Mouse (Mus musculus) hindbrain, embryonic 10.5 days (tissue): ENCODE measurements around the gene Dmrtc2. TPM values are rescaled to one million over a fixed set of nuclear protein-coding genes. Genes with fewer than 3 reads are reported as not detected.

ENCODE experiments used
- DNase-seq: peaks from one replicate; pipeline ENCODE4 v3.0.0-alpha.2; 2017; ENCODE audit warnings: low spot score
- H3K27ac ChIP-seq: fragments of 300-500 bp; sonication (generic); 2 replicates; pipeline ENCODE4 v1.5.1; 2016; ENCODE audit warnings: mild to moderate bottlenecking, moderate library complexity
- H3K27me3 ChIP-seq: fragments of 300-500 bp; sonication (generic); 2 replicates; pipeline ENCODE4 v1.6.1; 2016; ENCODE audit warnings: mild to moderate bottlenecking; ENCODE audit not compliant: poor library complexity, insufficient read depth, severe bottlenecking
- H3K36me3 ChIP-seq: fragments of 300-500 bp; sonication (generic); 2 replicates; pipeline ENCODE4 v1.6.1; 2016; ENCODE audit warnings: mild to moderate bottlenecking, moderate library complexity
- H3K4me1 ChIP-seq: fragments of 300-500 bp; sonication (generic); replicated peaks from 2 replicates; pipeline ENCODE4 v1.6.1; 2016; ENCODE audit warnings: mild to moderate bottlenecking
- H3K4me3 ChIP-seq: fragments of 300-500 bp; sonication (generic); 2 replicates; pipeline ENCODE4 v1.5.1; 2016; ENCODE audit warnings: mild to moderate bottlenecking, moderate library complexity
- H3K9me3 ChIP-seq: fragments of 300-500 bp; sonication (generic); 2 replicates; pipeline ENCODE4 v1.6.1; 2016; ENCODE audit warnings: mild to moderate bottlenecking, moderate library complexity
- WGBS: fragments of 180-500 bp; shearing (Covaris S2); methylation state at CpG from one replicate; pipeline ENCODE4 v1.1.7; 2016; 5-methylcytosine and 5-hydroxymethylcytosine counted together
- polyA plus RNA-seq: library from polyadenylated mRNA; unstranded; fragments of >200 nt; fragmentation: Nextera tagmentation; extraction: Ambion mirVana; gene quantifications from 2 replicates; pipeline ENCODE4 v1.2.1, GENCODE M21; 2016

The Dmrtc2 gene
- polyA plus RNA-seq, 1 experiment from 2014 or later = not detected

DNA sequence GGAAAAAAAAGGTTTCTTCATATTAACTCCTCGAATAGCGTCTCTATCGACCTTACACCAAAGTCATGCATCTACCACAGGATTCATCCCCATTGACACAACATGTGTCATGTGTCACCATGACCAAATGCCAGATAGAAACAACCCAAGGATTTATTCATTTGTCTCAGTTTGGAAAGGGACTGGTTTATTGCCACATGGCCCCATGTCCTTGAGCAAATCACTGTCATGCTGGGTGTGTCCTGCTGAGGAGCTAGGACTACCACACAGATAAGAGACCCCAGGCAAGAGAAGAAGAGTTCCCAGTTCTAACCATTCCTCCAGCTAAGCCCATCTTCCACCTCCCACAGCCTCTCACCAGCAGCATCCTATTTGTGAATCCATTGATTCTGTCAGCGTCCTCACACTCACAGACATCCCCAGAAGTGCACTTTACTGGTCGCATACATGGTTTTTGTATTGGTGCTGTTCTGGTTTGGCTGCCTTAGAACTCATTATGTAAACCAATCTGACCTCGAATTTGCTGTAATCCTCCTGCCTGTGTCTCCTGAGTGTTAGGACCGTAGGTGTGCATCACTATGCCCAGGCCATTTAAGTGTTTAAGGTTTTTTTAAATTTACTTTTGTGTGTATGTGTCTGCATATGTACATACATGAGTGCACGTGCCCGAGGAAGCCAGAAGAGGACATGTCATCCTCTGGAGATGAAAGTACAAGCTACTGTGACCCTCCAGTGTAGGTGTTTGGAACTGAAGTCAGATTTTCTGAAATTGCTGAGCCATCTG is 12.8 kb downstream of the Dmrtc2 start:
- no peak for DNase-seq
- Histone ChIP-seq H3K27me3 (no peaks in the 10 kb centered on the region), H3K4me1 (peaks cover 38% of the 10 kb centered on the region), H3K4me3 (no peak overlapping the region), H3K9me3 (no peaks in the 10 kb centered on the region), H3K27ac (no peak overlapping the region), H3K36me3 (peaks cover 24% of the 10 kb centered on the region)
- WGBS = 89% methylated on average over 9 of the region's 9 CpGs

GRCm38 (mm10) chr7:24883896-24884692 is 14.2 kb downstream of the Dmrtc2 start, which contains the start of gene Rps19:
Rps19 (plus strand) TSS chr7:24884371.
- H3K4me3 ChIP-seq = peak within 1 kb of the TSS; percentile 98
- DNase-seq = peak; percentile 98
- H3K27ac ChIP-seq = peak within 1 kb of the TSS; percentile 99
- H3K27me3 ChIP-seq = no peaks in the 10 kb centered on the region
- under 1% methylated on average over 57 of the region's 57 CpGs for WGBS
- H3K9me3 ChIP-seq = no peaks in the 10 kb centered on the region
- H3K4me1 ChIP-seq = peaks cover 42% of the 10 kb centered on the region
- H3K36me3 ChIP-seq = peaks cover 38% of the 10 kb centered on the region

- Histone ChIP-seq H3K27ac (peak overlapping the region; percentile 99), H3K4me3 (peak overlapping the region; percentile 98)
- under 1% methylated on average over 47 of the region's 47 CpGs for WGBS
These were observed 14.9 kb downstream of the Dmrtc2 start for GRCm38 (mm10) chr7:24884693-24885291.

DNA sequence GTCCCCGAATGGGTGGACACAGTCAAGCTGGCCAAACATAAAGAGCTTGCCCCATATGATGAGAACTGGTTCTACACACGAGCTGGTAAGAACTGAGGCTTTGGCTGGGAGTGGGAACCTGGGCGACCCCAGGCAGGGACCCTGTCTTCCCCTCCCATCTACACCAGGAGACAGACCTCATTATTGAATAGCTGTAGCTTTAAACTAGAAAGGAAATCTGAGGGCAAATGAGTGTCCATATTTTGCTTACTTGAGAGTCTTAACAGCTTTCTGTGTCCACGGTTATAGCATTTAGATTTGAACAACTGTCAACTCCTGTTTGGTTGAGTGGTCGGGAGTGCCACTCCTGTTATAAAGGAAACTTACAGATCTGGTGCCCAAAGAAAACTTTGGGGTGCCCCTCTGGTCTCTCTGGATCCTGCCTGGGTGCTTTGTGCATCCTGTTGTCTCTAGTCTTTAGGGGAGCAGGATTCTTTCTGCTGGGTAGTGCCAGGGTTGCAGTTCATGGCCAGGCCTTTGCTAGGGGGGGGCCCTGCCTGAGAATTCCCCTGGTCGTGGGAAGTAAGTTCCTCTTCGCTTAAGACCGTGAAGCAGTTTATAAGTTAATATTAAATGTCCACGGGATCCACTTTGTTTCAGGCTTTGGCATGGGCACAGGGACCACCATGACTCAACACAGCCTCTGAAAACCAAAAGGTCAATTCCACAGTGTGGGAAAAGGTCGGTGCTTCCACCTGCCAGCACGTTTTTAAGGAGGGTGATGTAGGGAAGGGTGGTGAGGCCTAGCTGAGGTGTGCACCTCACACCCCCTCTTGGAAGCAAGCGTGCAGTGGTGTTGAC is 15.8 kb downstream of the Dmrtc2 start:
- Histone ChIP-seq H3K27ac (peak overlapping the region; percentile 99), H3K9me3 (no peaks in the 10 kb centered on the region), H3K4me1 (peaks cover 30% of the 10 kb centered on the region), H3K36me3 (peaks cover 54% of the 10 kb centered on the region), H3K27me3 (no peaks in the 10 kb centered on the region), H3K4me3 (peak overlapping the region; percentile 98)
- DNase-seq = no peak
- 51% methylated on average over 12 of the region's 12 CpGs for WGBS

More at GRCm38 (mm10) chr7:24884693-24885291, 14.9 kb downstream of the Dmrtc2 start:
- Histone ChIP-seq H3K36me3 (peaks cover 45% of the 10 kb centered on the region), H3K27me3 (no peaks in the 10 kb centered on the region), H3K4me1 (peaks cover 36% of the 10 kb centered on the region), H3K9me3 (no peaks in the 10 kb centered on the region)
- no peak for DNase-seq

GRCm38 (mm10) chr7:24886308-24886633 is 16.4 kb downstream of the Dmrtc2 start:
- Histone ChIP-seq H3K4me3 (peak overlapping the region; percentile 98), H3K9me3 (no peaks in the 10 kb centered on the region), H3K27ac (peak overlapping the region; percentile 99), H3K4me1 (peaks cover 28% of the 10 kb centered on the region), H3K36me3 (peaks cover 60% of the 10 kb centered on the region), H3K27me3 (no peaks in the 10 kb centered on the region)
- DNase-seq = no peak
- WGBS = 75% methylated on average over 4 of the region's 4 CpGs

- Histone ChIP-seq H3K36me3 (peaks cover 61% of the 10 kb centered on the region), H3K27me3 (no peaks in the 10 kb centered on the region), H3K9me3 (no peaks in the 10 kb centered on the region), H3K27ac (0 out of 2 replicates have a peak overlapping the region, but pooled peaks have one; percentile 5), H3K4me1 (peaks cover 28% of the 10 kb centered on the region), H3K4me3 (peak overlapping the region; percentile 98)
- WGBS = 92% methylated on average over 4 of the region's 4 CpGs
- DNase-seq = no peak
These were observed 17.2 kb downstream of the Dmrtc2 start for GRCm38 (mm10) chr7:24887096-24887495.

DNA sequence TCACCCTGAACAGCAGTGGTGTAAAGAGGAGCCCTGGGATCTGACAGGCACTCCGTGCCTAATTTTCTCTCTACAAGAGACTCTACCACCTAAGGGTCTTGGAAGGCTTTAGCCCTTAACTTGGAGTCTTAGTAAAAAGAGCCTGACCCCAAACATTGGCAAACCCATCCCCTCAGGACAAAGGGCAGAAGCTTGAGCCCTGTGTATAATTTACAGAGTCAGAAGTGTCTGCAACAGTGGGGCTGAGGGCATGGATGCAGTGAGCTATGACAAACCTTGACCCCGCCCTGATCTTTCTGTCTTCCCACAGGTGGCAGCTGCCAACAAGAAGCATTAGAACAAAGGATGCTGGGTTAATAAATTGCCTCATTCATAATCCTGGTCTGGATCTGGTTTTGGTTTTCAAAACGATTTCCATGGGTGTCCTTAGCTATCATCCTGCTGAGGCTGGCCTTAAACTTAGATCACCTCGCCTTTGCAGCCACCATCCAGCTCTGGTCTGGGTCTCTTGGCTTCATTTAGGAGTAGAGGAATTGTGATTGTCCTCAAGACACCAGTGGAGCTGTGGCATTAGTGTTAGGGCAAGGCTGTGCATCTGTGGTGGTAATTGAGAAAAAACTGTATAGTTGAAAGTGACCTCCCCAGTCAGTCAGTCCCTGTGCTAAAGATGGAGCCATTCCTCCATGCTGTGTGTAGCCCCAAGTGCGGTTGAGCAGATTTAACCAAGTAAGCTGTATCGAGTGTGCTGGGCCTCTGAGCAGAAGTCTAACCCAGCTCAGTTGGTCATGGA is 19.8 kb downstream of the Dmrtc2 start:
- 86% methylated on average over 6 of the region's 6 CpGs for WGBS
- Histone ChIP-seq H3K36me3 (peaks cover 68% of the 10 kb centered on the region), H3K4me3 (no peak overlapping the region), H3K9me3 (no peaks in the 10 kb centered on the region), H3K27ac (no peak overlapping the region), H3K4me1 (peaks cover 28% of the 10 kb centered on the region), H3K27me3 (no peaks in the 10 kb centered on the region)
- no peak for DNase-seq

GRCm38 (mm10) chr7:24890281-24891216 is 20.7 kb downstream of the Dmrtc2 start:
- H3K4me3 ChIP-seq = no peak overlapping the region
- H3K27me3 ChIP-seq = no peaks in the 10 kb centered on the region
- H3K36me3 ChIP-seq = peaks cover 69% of the 10 kb centered on the region
- peak; percentile 77 for DNase-seq
- no peak overlapping the region for H3K27ac ChIP-seq
- peaks cover 25% of the 10 kb centered on the region for H3K4me1 ChIP-seq
- H3K9me3 ChIP-seq = no peaks in the 10 kb centered on the region
- 33% methylated on average over 10 of the region's 10 CpGs for WGBS

DNA sequence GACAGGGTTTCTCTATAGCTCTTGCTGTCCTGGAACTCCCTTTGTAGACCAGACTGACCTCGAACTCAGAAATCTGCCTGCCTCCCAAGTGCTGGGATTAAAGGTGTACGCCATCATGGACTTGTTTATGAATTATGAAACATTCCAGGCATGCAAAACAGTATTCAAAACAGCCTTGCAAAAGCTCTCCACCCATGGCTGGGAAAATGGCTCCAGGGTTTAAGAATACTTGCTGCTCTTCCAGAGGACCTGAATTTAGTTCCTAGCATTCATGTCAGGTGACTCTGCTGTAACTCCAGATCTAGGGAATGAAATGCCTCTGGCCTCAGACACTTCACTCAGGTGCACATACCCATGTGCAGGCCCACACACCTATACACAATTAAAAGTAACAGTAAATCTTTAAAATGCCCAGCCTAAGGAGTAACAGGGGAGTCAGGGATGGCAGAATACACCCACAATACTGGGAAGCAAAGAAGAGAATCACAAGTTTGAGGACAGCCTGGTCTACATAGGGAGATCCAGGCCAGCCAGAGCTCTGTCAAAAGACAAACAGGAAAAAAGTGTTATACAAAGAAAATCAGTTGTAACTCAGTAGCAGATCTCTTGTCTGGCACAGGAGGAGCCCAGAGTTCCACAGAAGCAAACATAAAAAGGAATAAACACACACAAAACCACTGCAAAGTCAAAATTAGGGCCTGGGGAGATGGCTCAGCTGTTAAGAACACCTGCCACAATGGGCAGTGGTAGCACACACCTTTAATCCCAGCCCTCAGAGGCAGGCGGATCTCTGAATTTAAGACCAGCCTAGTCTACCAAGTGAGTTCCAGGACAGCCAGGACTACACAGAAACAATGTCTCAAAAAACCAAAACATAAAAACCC is 21.6 kb downstream of the Dmrtc2 start:
- Histone ChIP-seq H3K9me3 (no peaks in the 10 kb centered on the region), H3K36me3 (peaks cover 59% of the 10 kb centered on the region), H3K4me1 (peaks cover 16% of the 10 kb centered on the region), H3K27me3 (no peaks in the 10 kb centered on the region), H3K4me3 (no peak overlapping the region), H3K27ac (no peak overlapping the region)
- WGBS = 69% methylated on average over 3 of the region's 3 CpGs
- no peak for DNase-seq

GRCm38 (mm10) chr7:24892125-24892583 is 22.3 kb downstream of the Dmrtc2 start:
- Histone ChIP-seq H3K27ac (no peak overlapping the region), H3K4me1 (peaks cover 9% of the 10 kb centered on the region), H3K36me3 (peaks cover 53% of the 10 kb centered on the region), H3K9me3 (no peaks in the 10 kb centered on the region), H3K27me3 (no peaks in the 10 kb centered on the region), H3K4me3 (no peak overlapping the region)
- no peak for DNase-seq
- WGBS = 81% methylated on average over 2 of the region's 2 CpGs
